Mouse (Mus musculus): Measurements from ENCODE around the gene Alox5.

The Alox5 gene

DNA sequence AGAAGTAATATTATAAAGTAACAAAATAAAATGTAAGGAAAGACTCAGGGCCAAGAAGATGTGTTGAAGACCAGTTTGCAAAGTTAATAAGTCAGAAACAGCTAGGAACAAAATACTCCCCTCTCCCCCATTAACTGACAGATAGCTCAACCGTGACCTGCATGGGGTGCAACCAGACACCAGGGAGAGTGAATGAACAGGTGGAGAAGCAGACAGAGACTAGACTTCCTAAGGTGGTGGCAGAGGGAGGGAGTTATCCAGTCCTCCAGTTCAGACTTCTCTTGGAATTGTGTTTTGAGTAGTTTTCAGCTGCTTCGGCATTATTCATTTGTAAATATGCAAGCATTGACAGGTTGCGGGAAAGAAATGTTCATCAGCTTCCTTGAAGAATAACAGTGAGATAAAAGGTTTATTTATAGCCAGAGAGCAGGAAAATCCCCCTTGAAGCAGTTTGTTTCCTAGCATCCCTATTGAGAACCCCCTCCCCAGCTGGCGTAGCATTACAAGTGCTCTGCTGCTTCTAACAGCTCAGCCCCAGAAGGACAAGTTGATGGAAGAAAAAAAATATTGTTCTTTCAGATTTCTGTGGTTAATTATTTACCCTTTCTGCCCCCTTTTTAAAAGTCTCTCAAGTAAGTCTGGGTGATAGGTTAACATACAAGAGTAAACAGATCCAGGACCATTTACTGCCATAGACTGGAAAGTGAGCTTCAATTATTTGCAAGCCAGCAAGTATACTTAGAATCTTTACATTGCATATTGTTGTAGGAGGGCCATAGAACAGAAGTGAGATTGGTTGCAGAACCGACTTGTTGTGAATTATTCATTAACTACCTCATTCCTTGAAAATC is 75.6 kb downstream of the Alox5 start:
- no peak for DNase-seq (ENCODE audit: low spot score)

DNA sequence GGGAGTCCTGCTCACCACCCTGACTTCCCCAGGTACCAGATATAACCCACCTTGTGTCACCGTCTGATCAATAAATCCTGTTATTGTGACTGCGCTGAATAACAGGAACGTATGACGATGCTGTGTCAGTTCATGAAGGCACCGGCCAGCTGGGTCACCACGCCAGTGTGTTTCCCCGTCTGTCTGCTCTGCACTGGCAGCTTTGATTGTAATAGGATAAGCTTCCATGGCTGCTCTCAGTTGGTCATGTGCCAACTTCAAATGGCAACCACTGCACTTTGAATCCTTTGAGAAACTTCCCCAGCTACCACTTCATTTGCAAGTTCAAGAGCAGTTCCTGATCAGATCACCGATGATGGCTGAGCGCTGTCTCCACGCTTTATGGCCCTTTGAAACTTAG is 77.4 kb downstream of the Alox5 start:
- DNase-seq (ENCODE audit: low spot score) = no peak

- no peak for DNase-seq (ENCODE audit: low spot score)
Observed at GRCm38 (mm10) chr6:116381605-116382004, 79.4 kb downstream of the Alox5 start.

GRCm38 (mm10) chr6:116380157-116380556 is 80.8 kb downstream of the Alox5 start:
- DNase-seq (ENCODE audit: low spot score) = no peak

DNA sequence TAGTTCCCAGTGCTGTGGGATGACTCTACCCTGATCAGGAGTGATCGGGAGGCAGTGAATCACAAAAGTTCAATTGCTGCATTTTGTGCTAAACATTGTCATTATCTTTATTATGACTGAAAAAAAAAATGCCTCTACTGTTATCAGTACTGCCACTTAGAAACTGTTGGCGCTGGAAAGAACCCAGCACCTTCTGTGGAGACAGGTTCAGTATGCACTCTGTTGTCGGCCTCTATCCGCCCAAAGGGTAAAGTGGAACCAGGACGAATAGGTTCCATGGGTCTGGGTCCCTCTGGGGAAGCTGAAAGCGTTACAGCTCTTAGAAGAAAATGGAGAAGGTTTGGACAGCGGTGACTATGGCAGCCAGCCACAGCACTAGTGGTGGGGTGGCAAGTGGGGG is 82.1 kb downstream of the Alox5 start:
- DNase-seq (ENCODE audit: low spot score) = no peak

- DNase-seq (ENCODE audit: low spot score) = no peak
Observed at GRCm38 (mm10) chr6:116374618-116375017, 86.4 kb downstream of the Alox5 start.

DNA sequence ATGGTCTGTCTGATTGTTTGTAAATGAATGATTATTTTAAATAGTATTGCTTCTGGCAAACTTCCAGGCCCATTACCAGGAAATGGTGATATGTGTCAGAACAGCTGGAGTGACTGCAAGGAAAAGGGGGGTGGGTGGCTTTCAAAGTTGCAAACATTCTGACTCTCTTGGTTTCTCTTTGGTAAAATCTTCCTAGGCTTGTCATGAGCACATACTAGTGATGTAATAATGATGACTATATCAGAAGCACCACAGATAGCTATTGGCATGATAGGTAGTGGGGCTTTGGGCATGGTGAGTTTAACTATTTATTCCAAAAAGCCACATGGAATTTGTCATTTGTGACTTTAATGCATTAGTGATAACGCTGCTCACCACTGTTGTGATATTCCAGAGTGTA is 86.8 kb downstream of the Alox5 start:
- no peak for DNase-seq (ENCODE audit: low spot score)

DNA sequence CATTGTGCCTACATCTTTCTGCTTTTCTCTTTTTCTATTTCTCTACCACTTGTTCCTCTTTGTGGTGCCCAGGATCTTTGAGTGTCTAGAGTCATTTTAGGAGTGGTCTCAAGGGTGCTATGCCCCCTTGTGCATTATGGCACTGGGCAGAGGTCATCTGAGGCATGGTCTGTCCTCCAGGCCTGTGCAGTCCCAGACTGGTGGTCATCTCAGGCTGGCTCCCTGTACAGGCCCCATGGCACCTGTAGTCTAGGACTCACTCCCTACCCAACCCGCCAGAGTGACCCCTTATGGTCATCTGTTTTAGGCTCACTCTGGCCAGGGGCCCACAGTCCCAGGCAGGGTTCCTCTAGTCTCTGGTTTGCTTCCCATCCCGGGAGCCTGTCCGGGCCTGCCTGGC is 89.5 kb downstream of the Alox5 start:
- no peak for DNase-seq (ENCODE audit: low spot score)

DNA sequence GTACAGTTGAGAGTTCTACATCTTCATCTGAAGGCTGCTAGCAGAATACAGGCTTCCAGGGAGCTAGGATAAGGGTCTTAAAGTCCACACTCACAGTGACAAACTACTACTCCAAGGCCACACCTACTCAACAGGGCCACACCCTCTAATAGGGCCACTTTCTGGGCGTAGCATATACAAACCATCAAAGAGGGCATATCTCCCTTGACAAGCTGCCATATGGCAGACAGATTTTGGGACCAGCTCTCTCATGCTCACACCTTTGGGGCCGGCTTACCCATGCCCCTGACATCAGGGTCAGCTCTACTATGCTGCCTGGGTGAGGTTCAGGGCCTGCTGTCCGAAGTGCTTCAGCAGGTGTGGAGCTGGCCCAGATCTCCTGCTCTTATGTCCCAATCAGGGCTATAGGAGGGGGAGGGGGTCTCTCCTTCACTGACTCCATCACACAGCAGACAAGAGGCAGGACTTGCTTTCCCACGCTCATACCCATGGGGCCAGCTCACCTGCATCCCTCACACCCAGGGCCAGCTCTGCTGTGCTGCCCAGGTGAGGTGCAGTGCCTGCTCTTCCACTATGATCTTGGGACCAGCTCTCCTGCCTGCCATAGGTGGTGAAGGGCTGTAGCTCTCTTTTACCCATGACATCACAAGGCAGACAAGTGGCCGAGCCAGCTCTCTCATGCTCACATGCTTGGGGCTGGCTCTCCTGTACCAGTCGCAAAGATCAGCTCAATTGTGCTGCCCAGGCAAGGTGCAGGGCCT is 90.6 kb downstream of the Alox5 start:
- no peak for DNase-seq (ENCODE audit: low spot score)

- DNase-seq (ENCODE audit: low spot score) = no peak
Observed at GRCm38 (mm10) chr6:116369811-116370210, 91.2 kb downstream of the Alox5 start.

DNA sequence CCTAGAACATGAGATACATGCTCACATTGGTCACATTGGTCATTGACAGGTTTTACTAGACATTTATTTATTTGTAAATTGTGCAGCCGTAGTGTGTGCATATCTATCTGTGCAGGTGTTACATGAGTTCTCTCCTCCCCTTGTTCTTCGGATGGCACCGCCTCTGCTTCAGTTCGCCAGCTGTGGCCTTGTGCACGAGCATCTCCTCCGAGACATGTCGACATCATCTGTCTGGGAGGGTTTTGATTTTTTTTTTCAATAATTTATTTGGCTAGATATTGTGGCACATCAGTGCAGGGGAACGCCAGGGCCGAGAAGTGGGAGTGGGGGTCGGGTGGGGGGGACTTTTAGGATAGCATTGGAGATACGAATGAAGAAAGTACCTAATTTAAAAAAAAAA is 93.0 kb downstream of the Alox5 start:
- no peak for DNase-seq (ENCODE audit: low spot score)

DNA sequence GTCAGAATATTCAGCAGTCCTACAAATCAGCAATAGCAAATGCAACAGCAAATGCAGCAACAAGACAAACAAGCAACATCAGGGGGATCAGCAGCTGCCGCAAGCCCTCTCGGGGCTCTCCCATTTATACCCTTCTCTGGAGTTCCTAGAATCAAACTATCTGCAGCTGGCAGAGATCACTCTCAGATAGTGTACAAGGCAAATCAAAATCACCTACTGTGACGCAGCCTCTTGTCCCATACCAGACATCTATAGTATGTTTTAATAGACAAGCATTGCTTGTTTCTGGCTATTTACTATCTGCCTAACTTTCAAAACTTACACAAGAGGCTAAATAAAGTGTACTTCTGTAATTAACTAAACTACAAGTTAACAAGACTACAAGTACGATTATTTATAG is 99.0 kb downstream of the Alox5 start:
- no peak for DNase-seq (ENCODE audit: low spot score)

DNA sequence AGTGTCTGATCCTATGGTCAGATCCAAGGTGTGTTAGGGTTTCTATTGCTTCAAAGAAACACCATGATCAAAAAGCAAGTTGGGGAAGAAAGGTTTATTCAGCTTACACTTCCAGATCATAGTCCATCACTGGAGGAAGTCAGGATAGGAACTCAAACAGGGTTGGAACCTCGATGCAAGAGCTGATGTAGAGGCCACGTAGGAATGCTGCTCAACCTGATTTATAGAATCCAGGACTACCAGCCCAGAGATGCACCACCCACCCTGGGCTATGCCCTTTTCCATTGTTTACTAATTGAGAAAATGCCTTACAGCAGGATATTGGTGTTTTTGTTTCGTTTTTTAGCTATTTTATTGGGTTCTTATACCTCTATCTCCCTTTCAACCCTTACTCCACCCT is 99.5 kb downstream of the Alox5 start:
- no peak for DNase-seq (ENCODE audit: low spot score)

Data from left cerebral cortex, adult 11 months (tissue).